Mouse (Mus musculus) right cerebral cortex, adult 2 months (tissue): ENCODE data around the gene Gtpbp6.
"Not testable (repeated sequence)": the region's sequence is repeated elsewhere in the genome, so short reads cannot be mapped to it uniquely, and the experiment has no call there.

ENCODE experiments used
- DNase-seq, 2 experiments: peaks; one replicate each; pipeline ENCODE4 v3.0.0; 2021 to 2022; ENCODE audit warnings: low spot score in 2 of 2

Gtpbp6 gene

DNA sequence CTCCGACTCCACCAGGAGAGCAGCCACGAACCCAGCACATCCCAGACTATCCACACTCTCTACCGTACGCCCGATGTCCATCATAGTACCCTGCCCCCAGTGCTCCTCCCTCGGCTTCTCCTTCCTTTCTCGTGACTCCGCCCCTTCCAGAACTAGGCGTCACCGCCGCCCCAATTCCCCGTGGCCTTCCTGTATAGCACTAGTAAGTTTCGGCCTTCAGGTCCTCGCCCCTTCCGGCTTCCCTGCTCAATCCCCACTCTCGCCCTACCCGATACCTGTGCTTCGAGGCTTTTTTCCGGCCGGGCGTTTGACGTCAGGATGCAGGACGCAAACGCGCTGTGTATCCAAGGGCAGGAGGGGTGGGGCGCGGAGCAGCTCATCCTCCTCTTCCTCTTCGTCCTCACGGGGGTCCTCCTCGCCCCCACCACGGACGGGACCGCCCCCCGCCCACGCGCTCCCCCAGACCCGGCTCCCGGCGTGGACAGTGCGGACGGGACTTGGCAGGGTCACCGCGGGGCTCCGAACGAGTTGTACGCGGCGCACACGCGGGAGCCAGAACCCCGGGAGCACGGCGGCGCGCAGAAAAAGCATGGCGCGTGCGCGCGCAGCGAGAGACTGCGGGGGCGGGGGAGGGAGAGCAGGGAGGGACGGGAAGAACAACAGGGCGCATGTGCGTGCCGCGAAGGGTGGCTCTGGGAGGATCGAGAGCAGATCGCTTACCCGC is at the start of gene Gtpbp6:
Gtpbp6 (minus strand) TSS at position 617 of the 724 bp plus-strand sequence.
- peak; percentile 94 for DNase-seq

DNA sequence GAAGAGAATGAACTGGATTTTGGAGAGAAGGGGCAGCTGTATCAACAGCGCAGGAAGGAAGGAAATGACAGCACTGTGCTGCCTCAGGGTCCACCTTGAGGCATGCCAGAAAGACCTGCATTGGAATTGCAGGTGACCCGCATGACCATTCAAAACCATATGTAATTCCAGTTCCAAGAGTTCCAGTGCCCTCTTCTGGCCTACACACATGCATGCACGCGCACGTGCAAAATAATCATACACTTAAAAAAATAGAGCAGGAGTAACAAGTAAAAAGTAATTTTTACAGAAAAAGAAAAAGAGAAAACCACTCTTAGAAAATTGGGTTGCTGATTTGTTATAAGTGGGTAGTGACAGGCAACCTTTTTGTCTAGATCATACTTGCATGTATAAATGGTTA is 35.0 kb upstream of the Gtpbp6 start:
- no peak for DNase-seq

DNA sequence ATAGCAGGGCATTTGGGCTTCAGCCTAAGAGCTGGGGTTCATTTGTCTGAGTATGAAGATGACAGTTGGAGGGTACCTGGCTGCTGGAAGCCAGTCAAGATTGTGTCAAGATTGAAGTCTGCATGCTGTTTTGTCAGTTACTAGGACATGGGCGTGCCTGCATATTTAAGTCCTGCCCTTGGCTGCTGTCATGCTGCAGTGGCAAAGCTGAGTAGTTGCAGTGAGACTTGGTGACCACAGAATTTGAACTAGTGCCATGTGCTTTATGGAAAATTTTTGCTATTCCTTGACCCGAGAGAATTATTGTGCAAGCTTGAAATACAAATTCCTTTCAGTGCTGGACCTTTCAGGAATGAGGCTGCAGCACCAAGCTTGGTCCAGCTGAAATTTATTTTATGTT is 34.3 kb upstream of the Gtpbp6 start:
- DNase-seq = no peak

DNA sequence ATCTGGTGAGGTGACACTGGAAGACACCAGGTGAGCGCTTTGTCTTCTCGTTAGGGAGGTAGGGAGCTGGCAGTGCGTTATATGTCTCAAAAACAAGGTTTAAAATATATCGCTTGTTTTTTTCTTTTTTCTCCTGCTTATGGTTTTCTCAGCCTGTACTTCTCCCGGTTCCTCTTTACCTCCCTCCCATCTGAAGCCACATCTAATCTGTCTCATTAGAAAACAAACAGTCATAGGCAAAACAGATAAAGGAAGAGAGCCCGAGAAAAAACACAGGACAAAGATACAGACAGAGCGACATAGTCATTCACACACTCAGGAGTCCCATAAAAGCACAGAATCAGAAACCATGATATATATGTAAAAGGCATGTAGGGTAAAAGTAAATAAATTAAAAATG is 32.4 kb upstream of the Gtpbp6 start:
- DNase-seq = no peak

DNA sequence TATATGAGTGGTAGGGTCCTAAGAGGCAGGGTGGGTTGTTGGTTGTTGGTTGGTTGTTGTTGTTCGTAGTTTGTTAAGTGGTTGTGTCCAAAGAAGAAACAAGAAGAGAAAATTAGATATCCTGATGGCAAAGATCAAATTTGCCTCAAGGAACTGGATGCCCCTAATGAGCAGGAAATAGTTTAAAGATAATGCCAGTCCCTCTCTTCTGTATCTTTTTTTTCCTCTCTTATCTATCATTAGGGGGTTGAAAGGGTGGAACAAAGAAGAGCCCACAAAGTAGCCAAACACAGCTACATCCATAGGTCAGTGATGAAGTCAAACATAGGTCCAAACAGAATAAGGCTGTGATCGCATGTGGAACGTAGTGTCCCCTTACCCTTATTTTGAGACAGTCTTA is 31.3 kb upstream of the Gtpbp6 start:
- no peak for DNase-seq

DNA sequence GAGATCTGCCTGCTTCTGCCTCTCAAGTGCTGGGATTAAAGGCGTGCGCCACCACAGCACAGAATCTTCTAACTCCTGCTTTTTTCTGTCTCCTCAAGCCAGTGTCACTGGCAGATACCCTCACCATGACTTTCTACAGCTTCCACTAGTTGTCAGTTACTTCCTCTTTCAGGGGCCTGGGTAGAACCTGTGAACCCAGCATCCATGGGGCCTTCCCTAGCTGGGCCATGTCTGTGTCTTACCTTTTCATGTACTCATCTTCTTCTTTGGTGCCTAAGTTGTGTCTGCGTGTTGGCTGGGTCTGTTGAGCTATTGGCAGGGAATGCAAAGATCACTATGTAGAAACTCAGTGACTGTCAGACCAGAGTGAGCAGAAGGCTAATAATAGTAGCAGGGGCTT is 29.8 kb upstream of the Gtpbp6 start:
- DNase-seq = no peak

DNA sequence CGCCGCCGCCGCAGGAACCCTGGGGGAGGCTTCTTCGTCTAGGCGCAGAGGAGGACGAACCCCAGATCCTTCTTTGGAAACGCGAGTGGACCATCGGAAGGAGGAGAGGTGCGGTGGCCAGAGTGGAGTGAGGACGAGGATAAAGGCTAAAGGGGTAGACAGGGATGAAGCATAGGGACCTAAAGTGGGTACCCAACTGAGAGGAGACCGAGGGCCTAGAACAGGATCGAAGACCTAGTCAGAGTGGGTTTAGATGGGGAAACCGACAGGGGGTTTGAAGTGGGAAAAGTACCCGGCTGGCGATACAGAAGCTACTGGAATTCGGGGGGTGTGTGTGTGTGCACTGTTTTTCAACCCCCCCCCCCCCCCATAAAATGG is 28.1 kb upstream of the Gtpbp6 start:
- no peak for DNase-seq

DNA sequence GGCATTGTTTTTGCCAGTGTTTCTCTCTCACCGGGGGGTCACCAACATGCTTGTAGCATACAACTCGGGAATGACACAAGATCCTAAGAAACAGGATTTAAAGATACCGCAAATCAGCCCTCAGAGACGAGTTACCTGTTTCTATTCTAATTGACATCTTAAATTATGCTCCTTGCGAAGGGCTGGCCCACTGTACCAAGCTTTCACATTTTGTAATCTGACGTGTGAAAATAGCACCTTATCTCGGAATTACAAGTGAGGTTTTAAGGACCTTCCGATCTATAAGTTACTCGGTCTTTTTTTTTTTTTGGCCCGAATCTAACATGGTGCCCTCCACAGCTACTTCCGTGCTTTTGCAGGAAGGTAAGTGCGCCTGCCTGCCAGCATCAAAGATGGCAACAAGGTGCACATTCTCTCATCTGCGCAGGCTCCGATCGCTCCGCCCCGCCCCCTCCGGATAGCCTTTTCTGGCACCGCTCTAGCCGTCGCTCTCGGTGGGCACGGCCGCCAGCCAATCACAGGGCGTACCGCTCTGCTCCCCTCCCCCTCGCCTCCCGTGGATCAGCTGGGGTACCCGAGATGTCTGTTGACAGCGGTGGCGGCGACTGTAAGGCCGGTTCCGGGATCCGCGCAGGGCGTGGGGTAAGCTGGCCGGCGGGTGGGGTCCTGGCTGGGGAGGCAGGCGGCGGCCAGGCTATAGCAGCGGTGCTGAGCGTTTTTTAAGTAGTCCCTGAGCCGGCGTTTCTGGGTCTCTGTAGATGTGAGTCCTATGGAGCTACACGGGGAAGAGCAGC is 27.5 kb upstream of the Gtpbp6 start, which contains the start of gene Chfr:
Chfr (plus strand) TSS at position 550 of the 794 bp plus-strand sequence.
- DNase-seq = peak; percentile 100

DNA sequence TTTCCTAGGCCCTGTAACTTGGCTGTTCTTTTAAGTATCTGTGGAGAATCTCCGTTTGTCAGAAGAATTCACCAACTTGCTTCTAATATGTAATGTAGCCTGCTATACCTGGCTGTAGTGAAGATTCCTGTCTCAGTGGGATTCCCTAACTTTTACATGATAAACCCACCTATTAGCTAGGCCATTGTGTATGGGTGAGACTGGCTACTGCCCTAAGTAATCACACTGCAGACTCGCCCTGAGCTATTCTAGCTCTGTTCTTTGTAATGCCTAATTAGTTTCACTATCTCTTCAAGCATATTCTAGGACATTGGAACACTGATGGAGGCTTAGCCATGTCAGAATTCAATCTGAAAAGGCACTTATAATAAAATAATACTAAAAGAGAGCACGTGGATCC is 14.4 kb upstream of the Gtpbp6 start:
- DNase-seq = not testable (repeated sequence)

DNA sequence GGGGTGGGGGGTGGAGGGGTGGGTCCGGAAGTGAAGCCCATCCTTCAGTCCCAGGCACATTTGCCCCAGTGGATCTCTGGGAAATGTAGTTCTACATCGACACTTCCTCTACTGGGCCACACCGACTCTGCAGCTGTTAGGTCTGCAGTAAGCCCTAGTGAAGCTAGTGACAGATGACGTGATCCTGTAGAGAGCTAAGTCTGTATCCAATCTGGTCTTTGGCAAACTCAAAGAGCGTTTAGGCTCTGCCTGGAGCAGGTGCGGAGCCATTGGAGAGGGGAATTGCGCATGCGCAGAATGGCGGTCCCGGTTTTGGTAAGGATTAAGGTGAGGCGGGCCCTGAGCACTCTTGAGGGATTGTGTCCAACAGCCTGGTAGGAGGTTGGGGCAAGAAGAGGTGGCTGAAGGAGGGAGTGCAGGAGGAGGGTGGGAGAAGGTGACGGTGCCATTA is 2.0 kb upstream of the Gtpbp6 start, which contains the start of gene Zfp605:
Zfp605 (plus strand) TSS at position 102 of the 451 bp plus-strand sequence.
- peak; percentile 94 to 96 for DNase-seq

DNA sequence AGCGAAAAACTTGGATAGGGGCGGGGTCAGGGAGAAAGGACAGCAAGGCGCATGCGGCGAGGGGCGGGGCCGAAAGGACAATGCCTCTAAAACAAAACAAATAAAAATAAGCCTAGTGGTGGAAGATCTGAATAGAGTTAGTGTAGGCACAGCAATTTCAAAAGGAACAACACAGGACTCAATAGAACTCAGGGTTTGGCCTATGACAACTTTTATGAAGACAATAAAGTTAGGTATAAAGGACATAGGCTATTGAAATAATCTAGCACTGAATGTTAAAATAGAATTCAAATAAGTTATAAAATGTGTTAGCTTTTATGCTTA is 270 bp upstream of the Gtpbp6 start:
- DNase-seq = no peak

DNA sequence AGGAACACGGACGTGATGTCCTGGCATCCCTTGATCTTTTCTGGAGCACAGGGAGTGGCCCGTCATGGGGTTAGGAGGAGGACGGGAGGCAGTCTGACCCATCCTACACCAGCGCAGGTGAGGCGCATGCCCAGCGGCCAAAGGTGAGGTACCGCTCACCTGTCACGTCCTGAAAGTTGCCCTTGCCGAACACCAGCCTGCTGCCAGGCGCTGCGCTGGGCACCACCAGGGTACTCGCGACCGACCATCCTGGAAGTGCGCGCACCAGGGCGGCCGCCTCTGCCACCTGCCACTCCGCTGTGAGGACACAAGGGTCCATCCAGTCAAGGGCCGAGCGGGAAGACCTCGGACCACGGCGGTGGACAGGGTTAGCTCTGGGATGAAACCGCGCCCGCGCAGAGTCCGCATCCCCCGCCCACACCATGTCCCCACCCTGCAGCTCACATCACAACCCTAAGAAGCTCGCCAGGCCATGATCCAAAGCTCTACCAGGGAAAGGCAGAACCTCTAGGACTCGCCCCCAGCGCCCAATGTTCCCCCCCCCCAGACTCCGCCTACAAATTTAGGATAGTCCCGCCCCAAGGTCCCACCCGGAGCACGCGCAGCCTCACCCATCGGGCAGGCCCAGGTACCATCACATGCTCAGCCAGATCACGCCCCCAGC is 964 bp downstream of the Gtpbp6 start:
- peak in 1 of 2 experiments; percentile 32 for DNase-seq

DNA sequence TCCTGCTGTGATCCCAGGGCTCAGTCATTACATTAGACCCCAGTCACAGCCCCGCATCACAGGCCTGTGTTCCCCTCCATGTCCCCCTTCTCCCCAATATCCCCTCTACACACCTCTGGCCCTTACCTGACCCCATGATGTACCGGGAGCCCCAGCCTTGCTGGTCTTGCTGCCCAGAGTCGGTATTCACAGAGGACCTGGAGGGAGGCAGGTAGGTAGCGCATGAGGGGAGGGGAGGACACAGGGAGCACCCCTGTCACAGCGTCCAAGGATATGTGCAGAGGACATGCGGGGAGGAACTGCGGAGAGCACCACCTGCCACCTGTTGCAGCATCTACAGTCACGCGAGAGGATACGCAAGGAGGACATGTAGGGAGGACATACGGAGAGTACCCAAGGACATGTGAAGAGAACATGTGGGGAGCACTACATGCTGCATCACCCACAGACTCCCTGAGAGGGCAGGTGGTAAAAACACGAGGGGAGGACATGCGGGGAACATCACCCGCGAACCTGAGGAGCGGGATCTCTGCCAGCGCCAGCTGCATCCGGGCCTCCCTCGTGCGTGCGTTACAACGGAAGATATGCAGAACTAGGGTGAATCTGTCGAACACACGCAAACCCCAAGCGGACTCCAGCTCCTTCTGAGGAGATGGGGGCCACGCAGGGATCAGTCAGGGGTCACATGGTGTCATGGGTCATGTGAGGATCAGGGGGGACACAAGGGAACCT is 1.7 kb downstream of the Gtpbp6 start:
- DNase-seq = no peak

DNA sequence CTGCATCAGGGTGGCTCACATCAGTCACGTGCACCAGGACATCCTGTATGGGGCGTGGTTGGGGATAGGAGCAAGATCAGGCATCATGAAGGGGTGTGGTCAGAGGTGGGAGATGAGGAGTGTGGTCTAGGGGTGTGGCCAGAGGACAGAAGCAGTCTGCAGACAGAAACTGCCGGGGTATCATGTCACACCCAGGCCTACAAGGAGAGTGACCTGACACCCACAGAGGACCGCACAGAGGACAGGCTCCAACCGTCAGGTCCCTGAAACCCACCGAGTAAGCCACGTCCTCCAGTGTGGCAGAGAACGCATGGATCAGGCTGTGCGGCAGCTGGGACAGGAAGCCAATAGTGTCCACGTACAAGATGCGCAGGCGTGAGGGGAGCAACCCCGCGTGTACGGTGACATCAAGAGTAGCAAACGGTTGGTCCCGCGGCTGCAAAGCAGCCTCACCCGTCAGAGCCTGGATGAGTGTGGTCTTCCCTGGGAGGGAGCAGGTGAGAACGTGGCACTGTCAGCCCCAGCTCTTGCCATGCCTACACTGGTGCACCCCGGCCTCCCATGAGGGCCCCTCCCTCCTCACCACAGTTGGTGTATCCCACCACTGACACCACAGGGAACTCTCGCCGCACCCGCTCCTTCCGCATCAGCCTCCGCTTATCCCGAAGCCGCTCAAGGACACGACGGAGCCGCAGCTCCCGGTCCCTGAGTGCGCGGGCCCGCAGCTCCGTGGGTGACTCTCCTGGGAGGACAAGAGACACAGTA is 3.2 kb downstream of the Gtpbp6 start:
- no peak for DNase-seq

DNA sequence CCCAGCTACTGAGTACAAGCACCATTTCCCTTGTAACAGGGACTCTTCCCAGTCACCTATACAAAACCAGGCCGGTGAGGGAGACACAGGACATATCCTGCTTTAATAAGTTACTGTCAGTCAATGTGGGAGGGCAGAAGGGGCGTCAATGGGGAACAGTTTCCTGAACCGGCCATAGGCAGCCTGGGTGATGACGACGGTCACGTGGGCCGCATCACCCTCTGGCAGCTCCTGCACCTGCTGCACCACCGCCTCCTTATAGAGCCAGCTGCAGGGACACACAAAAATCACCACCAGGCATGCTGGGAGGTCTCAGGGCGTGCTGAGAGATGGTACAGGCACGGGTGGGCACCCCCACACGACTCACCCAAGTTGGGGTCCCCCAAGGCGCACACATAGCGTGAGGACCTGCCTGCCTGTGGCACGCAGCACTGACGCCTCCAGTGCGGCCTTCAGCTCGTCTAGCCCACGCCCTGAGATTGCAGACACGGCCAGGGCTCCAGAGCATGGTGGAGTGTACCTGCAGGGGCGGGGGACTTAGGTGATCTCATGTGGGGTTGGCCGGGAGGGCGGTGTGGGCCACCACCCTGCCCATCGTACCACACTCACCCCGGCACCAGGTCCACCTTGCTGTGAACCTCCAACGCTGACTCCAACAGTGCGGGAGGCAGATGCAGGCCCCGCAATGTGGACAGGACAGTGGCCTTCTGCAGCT is 3.9 kb downstream of the Gtpbp6 start:
- DNase-seq = no peak

DNA sequence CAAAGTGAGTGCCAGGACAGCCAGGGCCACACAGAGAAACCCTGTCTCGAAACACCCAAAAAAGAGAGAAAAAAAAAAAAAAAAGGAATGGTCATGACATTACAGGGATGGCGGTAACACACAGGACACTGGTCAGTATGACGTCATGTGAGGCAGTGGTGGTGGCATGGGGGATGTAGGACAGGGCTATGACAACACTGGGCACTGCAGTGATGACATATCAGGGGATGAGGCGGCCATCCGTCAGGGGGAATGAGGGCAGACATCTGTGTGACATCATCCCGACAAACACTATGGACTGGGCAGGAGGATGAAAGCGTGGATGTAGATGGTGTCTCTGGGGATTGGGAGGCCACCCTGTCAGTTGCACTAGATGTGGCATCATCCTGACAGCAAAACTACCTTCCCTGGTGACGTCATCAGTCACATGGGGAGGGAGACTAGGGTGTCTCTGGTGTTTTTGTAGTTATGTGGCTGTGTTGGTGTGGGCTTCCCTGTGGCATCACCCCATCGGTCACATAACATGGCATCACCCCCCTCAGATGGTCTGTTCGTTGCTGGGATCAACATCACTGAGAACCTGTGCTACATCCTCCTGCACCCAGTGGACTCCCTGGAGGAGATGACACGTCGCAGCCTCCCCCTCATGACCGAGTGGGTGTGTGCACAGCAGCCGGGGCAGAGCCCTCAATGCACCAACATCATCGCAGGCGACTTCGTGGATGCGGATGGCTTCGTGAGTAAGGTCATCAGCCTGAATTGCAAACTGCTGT is 5.0 kb downstream of the Gtpbp6 start:
- DNase-seq = peak in 1 of 2 experiments; percentile 23

DNA sequence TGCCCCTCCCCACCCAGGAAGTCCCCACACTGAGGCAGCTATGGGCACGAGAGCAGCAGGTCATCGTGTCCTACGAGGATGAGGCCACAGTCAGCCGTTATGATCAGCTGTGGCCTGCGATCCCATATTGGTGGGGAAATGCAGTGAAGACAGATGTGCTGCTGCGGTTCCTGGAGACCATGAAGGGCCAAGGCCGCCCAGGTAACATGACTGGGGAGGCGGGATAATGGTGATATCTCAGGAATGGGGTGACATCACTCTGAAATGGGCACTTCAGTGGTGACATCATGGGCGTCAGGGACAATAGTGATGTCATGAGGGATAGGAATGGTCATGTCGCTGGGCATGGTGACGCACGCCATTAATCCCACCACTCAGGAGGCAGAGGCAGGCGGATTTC is 5.6 kb downstream of the Gtpbp6 start:
- DNase-seq = no peak

DNA sequence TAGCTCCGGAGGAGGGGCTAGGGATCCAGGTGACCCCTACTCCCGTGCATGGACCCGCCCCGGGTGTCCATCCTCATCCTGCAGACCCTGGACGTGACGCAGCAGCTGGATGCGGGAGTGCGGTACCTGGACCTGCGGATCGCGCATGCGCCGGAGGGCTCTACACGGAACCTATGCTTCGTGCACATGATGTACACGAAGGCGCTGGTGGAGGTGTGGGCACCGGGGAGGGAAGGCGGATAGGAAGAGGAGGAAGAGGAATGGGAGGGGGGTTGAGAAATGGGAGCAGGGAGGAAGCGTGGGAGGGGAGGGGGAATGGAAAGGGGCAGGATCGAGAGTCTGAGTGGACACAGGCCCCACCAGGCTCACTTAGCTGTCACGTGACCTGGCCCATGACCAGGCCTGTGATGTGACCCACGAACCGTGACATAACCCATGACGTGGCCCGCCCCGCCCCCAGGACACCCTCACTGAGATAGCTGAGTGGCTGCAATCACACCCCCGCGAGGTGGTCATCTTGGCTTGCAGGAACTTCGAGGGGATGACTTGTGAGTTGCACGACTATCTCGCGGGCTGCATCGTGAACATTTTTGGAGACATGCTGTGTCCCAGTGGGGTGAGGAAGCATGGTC is 6.2 kb downstream of the Gtpbp6 start:
- DNase-seq = peak; percentile 81 to 82
